Mouse (Mus musculus): Measurements from ENCODE around the gene Fbxl8.

The Fbxl8 gene

GRCm38 (mm10) chr8:105258911-105259720 lies 5.3 kb upstream of the Fbxl8 start:
- peak; percentile 46 for DNase-seq

DNA sequence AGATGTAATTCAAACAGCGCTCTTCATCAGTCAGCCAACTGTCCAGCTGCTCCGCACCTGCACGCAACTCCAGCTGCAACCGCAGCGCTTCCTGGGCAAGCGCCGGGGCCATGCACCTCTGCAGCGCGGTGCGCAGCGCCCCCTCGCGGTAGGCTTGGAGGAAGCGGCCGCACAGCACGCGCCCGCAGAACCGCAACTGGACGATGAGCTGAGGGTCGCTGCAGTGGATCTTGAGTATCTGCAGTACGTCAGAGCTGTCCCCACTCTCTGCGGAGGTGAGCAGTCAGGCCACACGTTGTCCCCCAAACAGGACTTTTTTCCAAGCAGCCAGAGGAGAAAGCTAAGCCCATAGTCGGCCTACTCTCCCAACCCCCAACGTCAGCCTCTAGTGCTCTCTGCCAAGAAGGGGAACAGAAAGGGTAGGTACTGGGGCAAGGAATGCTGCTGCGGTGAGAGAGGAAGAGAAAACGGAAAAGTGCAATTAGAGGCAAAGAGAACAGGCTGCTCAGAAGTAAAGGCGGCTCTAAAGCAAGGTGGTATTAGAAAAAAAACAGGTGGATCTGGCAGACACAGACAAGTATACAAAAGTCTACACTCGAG lies 4.6 kb upstream of the Fbxl8 start:
- peak; percentile 67 for DNase-seq

DNA sequence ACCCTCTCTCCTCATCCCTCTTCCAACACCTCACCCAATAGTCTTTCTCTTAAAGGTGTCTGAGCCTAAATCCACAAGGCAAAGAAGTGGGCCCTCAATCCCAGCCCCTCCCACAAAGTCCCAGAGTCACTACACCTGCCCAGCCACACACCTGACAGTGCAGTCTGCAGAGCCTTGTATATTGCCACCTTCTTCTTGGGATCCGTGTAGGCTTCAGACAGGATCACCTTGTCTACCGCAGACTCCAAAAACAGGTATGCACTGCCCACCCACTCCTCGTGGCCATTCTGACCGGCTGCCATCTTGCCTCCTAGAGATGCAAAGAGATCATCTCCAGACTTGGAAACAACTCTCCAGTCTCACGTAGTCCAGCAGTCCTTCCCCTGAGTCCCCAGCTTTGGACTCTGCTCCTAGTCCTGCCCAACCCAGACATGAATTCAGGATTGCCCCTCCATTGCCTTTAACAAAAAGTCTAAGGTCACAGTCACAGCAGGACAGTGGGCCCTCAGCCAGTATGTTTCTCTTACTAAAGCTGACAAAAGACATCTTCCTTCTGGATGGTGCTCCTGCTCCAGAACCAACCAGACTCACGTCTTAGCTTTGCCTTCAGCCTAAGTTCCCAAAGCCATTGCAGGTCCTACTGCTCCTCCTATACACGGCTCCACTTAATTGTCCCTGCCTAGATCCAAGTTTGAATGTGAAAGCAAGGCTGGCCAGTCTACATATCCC lies 3.9 kb upstream of the Fbxl8 start:
- peak; percentile 26 for DNase-seq

DNA sequence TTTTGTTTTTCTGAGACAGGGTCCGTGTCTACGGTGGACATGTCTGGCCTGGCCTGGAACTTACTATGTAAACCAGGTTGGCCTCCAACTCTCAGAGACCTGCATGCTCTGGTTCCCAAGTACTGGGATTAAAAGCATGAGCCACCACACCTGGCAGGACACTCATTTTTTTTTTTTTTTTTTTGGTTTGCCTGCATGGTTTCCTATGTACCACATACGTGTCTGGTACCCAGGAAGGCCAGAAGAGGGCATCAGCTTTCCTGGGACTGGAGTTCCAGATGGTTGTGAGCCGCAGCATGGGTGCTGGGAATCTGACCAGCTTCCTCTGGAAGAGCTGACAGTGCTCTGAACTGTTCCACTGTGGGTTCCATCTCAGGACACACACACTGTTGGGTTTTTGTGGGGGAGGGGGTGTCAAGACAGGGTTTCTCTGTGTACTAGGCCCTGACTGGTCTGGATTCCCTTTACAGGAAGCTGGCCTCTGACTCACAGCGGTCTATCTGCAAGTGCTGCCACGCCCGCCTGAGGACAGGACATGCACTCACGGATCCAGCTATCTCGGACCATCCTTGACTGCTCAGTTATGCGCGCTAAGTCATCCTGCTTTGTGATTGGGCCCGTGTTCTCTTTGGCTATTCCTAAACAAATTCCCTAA lies 3.0 kb upstream of the Fbxl8 start:
- no peak for DNase-seq

- DNase-seq = no peak
Measured at GRCm38 (mm10) chr8:105263244-105263912, 1.1 kb upstream of the Fbxl8 start.

- DNase-seq = peak; percentile 31
Measured at GRCm38 (mm10) chr8:105265128-105265527, 680 bp downstream of the Fbxl8 start.

DNA sequence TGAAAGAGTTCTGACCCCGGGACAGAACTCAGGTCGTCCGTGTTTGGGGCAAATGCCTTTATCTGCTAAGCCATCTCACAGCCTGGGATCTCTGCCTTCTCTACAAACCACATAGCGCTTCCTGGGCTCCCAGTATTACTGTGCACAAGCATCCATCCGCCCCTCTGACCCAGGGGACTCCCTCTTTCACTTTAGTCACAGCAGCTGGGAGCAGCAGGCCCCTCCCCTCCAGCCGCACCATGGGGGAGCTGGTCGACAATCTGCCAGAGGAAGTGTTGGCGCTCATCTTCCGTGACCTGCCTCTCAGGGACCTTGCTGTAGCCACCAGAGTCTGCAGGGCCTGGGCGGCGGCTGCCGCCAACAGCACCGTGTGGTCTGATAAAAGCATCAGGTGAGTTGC lies 2.3 kb downstream of the Fbxl8 start:
- peak; percentile 41 for DNase-seq

DNA sequence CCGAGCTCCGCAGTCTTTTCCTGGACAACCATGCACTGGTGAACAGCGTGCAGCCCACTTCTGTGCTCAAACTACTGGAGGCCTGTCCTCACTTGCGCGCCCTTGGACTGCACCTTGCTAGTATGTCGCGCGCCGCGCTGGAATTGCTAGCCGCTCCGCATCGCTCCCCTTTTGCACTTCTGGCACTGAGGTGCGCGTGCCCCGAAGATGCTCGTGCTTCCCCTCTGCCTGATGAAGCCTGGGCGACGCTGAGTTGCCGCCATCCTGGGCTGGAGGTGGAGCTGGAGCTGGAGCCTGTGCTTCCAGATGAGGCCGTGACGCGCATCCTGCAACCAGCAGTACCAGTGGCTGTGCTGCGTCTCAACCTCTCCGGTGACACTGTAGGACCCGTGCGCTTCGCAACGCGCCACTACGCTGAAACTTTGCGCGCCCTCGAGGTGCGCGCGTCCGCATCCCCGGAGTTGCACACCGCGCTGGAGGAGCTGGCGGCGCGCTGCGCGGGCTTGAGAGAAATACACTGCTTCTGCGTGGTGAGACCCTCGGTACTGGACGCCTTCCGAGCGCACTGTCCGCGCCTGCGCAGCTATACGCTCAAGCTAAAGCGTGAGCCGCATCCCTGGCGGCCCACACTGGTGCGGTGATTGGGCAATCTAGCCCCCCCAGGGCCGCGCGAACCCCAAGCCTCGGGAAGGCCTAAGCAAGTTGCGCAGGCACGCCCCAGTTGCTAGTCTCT lies 4.1 kb downstream of the Fbxl8 start:
- peak; percentile 84 for DNase-seq

GRCm38 (mm10) chr8:105269075-105269458 lies 4.6 kb downstream of the Fbxl8 start:
- no peak for DNase-seq

- DNase-seq = peak; percentile 77
Measured at GRCm38 (mm10) chr8:105269461-105269947, 5.1 kb downstream of the Fbxl8 start, which contains the start of gene Hsf4. TSS of gene Hsf4 (plus strand) at chr8:105269801.

DNA sequence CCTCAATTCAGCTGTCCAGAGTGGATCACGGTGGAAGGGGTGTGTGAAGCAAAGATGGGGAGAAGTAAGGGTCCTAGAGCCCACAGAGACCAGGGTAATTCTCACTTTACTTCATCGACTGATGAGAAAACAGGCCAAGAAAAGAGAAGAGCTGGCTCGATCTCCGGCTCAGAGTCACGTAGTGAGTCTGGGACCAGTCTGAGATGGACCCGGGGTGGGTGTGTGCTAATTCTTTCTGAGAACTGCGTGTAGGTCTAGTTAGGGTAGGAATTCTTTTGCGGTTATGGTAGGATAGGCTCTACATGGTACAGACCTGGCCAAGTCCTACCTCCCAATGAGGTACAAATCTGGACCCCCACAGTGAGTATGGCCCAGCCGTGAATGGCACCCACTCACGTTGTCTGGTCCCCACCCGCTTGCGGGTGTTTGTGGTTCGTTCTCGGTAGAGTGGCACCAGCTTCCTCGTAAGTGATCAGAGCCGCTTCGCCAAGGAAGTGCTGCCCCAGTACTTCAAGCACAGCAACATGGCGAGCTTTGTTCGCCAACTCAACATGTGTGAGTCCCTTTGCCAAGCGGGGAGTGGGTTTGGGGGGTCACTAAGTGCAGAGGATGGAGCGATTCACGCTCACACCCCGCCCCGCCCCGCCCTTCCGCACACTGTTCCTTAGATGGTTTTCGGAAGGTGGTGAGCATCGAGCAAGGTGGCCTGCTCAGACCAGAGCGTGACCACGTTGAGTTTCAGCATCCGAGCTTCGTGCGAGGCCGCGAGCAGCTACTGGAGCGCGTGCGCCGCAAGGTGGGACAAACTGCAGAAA lies 5.9 kb downstream of the Fbxl8 start:
- peak; percentile 65 for DNase-seq

GRCm38 (mm10) chr8:105270916-105271186 lies 6.4 kb downstream of the Fbxl8 start:
- DNase-seq = peak; percentile 37

DNA sequence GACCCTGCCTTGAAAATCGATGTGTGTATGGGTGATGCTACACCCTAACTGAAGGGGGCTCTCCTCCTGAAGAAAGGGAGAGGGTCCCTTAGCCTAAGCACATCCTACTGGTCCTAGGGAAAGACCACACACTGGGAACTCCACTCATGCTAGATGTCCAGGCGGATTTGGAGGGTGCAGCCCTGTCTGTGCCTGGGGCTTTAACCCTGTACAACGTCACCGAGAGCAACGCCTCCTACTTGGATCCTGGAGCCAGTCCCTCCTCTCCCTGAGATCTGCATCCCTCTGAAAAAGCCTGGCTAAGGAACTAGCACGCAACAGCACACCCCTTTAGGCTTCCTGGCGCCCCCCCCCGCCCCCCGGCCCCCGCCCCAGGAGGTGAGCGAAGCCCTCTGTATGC lies 10.9 kb downstream of the Fbxl8 start:
- DNase-seq = no peak

GRCm38 (mm10) chr8:105275840-105276239 lies 11.4 kb downstream of the Fbxl8 start, which contains the start of gene Nol3:
TSS of gene Nol3 (plus strand) at chr8:105276140.
- DNase-seq = no peak

DNA sequence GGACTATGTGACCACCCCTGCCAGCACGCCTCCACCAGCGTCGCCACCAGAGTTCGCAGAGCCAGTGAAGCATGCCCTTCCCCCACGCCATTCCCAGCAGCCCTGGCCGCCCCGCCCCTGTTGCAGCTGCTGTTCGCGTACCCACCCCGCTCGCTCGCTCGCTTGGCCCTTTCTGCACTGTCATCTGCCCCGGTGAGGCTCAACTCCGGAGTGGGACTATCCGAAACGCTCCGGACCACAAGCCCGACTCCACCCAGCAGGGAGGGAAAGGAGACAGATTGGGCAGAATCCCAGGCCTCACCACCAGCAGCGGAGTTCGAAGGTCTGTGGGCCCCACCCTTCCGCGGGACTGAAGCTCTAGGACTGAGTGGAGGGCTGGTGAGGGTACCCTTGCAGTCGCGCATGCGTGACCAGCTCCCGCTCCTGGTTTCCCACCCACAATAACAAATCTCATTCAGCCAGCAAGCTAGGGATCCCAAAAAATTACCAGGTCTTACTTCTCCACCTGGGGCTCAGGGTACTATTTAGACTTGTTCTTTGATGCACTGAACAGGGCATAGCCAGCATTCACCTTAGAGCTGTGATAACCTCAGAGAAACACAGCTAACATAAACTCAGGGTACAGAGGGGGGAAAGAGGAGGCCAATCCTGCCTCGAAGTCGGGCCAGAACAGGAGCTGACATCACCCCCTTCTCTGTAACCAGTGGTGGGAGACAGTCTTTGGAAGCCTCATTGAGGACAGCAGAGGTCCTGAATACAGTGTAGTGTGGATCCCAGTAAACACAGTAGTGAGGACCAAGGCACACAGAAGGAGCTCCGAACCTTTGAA lies 12.1 kb downstream of the Fbxl8 start:
- DNase-seq = peak; percentile 45

GRCm38 (mm10) chr8:105278911-105279334 lies 14.5 kb downstream of the Fbxl8 start:
- DNase-seq = peak; percentile 95

GRCm38 (mm10) chr8:105280567-105280966 lies 16.1 kb downstream of the Fbxl8 start:
- no peak for DNase-seq

GRCm38 (mm10) chr8:105281821-105282220 lies 17.4 kb downstream of the Fbxl8 start:
- no peak for DNase-seq

- no peak for DNase-seq
Measured at GRCm38 (mm10) chr8:105282239-105282638, 17.8 kb downstream of the Fbxl8 start.

DNA sequence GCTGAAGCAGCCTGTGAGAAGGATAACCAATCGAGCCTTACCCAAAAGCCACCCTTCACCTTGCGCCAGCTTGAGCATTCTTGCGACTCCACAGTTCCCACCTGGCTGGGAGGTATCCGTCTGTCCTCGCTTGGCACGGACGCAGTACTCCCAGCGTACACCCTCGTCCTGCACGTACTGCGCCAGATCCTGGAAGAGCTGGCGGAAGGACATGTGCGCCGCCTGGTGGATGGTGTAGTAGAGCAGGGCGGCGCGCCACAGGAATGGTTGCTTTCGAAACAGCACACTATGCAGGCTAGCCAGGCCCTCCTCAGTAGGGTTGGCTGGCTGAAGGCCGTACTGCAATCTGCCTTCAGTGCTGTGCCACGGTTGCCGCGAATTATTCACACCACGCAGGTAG lies 18.6 kb downstream of the Fbxl8 start:
- DNase-seq = peak; percentile 80

All from cerebellum, adult 9-11 months (tissue).